Mouse (Mus musculus): ENCODE measurements at regions not wholly inside any gene's neighbourhood (a gene's known extent, or its start where the extent isn't known, plus 50 kb on each side); places are given as distances from the start of the nearest gene placed in this dataset.

DNA sequence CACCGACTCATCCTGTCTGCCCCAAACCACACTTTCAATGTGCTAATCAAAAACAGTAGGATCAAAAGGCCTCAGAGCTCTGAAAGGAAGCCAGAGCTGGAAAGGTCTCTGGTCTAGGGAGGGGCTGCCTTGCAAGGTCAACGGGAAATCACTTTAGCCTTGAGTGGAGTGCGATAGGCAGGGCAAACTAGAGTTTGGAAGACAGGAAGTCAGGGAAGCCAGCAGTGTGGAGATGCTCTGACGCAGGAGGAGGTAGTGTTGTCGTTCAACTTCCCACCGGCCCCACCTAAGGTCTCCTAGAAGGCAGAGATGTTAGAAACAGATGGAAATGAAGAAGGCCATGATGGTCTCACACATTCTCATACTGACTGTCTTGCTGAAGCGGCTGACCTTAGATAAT lies 52.0 kb upstream of the Trp53i11 start:
- DNase-seq (ENCODE audit: low read depth, low spot score) = no peak

DNA sequence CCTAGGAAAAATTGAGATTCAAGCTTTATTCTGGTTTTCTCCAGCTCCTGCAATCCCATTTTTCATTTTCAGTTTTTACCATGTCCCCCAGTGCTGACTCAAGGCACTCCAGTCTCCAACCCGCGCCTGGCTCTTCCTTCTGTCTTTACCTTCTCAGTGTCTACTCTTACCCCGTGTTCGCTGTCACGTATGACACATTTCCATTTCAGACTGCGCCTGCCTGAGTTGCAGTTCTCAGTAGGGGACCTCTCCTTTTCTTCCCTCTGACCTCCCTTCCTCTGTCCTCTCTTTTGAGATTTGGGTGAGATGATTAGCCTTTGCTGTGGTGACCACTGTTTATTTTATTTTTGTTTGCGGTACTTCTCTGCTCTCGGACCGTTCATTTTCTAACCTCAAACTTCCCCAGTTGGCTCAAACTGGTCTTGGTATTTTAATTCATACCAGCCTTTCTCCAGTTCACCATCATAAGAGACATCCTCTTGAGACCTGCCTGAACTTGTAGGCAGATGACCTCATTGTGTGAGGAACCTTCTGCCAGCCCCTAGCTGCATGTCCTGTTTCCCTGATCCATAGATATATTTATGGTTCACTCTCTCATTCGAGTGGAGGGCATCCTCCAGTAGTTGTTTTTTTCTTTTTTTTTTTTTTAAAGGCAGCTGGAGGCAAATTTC lies 53.9 kb upstream of the Trp53i11 start:
- DNase-seq (ENCODE audit: low read depth, low spot score) = no peak

DNA sequence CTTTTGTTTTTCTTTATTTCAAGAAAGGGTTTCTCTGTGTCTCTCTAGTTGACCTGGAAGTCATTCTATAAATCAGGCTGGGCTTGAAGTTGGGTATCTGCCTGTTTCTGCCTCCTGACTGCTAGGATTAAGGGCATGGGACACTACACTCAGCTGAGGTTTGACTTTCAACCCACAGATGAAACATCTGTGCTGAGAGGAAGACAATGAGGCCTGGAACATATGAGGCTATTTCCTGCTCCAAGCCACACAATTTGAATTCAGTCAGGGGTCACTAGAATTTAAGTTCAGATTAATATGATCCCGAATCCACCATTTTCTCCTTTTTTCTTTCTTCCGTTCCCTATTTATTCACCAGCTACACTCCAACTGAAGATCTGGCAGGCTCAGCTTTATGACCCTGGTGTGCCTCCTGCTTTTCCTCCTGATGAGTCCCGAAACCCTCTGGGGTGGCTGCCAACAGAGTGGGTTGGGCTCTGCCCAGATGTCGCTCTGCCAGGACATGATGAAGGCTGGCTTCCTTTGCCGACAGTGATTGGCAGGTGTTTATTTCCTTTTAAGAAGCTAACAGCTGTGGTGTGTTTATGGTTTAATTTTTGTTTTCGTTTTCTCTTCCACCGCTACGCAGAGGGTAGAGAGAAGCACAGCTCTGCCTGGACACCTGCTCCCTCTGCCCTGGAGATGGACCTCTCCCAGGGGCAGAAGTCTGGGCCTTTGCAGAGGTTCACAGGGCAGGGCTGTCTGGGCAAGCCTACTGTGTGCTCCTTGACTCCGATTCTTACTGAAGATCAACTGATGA lies 55.3 kb upstream of the Trp53i11 start:
- peak; percentile 41 for DNase-seq (ENCODE audit: low read depth, low spot score)

DNA sequence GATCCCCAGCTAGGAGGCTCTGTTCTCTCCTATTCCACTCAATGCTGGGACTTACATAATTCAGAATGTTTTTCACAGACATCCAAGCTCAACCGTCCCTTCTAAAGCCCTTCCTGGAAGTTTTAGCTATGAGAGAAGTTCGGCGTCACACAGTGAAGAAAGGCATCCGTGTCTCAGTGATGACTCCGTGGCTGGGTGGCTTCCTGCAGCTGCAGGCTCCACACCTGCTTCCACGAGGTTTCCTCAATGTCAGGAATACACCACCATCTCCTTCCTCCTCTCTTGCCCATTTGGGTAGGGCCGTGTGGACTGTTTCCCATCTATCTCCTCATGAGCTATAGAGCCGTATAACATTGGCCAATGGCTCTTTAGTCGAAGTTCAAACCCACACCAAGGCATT lies 56.1 kb upstream of the Trp53i11 start:
- DNase-seq (ENCODE audit: low read depth, low spot score) = no peak

DNA sequence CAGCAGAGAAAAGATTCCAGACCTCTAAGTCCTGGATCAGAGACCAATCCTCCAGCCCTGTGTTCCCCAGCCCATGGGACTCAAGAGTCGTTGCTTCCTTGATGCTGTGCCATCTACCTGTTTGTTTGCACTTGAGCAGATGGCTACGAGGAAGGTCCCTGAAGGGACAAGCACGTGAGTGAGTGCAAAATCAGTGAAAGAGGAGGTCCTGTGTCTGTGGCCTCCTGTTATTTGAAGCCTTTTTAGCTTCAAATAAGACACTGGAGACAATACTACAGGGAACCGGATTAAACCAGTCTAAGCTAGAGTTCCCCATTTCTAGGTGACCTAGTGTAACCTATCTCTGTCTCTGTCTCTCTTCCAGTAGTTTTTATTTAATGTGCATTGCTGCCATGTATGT lies 58.2 kb upstream of the Trp53i11 start:
- DNase-seq (ENCODE audit: low read depth, low spot score) = no peak

DNA sequence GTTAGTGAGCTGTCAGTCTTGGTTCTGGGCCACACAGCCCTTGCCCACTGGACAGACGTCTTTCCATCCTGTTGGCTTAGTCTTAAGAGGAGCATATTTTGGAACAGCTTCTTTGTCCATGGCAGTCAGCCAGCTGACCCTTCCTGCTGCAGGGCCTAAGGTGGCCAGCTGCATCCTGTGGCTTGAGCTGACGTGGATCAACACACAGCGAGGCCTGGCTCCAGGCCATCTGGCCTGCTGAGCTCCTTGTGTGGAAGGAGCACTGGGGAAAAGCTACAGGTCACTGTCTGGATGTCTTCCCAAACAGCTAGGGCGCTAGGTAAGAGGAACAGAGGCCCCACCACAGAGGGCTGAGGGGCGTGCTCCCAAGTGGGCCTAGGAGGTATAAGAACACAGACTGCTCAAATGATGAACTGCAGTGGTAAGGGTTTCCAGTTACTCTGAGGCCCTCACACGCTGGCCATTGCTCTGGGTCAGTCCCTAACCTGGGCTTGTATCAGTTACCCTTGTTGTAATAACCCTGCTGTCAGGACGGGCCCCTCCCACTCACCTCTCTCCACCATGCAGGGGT lies 60.7 kb upstream of the Trp53i11 start:
- peak; percentile 69 for DNase-seq (ENCODE audit: low read depth, low spot score)

DNA sequence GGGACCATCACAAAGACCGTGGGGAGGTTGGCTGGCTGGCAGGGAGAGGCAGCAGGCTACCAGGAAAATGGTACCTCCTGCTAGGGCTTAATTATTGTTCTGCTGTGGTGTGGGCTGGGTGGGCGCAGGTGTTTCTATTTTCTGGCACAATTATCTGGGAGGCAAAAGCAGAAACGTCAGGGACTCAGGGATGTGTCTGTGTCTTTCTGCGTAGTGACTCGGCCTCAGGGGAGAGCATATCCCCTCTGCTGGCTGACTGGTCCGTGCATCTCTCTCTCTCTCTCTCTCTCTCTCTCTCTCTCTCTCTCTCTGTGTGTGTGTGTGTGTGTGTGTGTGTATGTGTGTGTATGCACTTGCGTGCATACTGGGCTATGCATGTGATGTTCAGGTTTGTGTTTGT lies 61.2 kb upstream of the Trp53i11 start:
- no peak for DNase-seq (ENCODE audit: low read depth, low spot score)

DNA sequence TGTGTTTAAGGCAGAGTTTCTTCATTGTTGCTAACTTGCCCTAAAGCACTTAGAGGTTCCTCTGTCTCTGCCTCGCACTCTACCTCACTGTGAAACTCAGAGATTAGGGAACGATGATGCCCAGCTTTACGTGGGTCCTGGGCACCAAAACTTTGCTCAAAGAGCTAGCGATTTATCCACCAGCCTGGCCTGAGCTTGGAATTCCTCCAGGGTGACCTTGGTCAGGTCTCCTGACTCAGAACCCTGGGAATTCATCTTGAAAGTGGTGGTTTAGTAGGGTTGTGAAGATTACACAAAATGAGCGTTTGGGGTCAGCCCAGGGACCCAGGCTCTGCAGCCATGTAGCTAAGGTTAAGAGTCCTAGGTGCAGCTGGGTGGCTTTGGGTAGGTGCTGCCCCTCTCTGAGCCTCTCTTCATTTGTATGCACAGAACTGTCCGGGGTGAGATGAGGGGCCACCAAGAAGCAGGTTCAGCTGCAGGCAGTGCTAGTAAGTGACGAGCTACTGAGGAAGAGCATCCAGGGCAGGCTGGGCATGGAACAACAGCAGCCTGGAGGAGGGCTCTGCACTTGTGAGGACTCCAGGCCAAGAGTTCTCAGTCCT lies 62.4 kb upstream of the Trp53i11 start:
- no peak for DNase-seq (ENCODE audit: low read depth, low spot score)

DNA sequence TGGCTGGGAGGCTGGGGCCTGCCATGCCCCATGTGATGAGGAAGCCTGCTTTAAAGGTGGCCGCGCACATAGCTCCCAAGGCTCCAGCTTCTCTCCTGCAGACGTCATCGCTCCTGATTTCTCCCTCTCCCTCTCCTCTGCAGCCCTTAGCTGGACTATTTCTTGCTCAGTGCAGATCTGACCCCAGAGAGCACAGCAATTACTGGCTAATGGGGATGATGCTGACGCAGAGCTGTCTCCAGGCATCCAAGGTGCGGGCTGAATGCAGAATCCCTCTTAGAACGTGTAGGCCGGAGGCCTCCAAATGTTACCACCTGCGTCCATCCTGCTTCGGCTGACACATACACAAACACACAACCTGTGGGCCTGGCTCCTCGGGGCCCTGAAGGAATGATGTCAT lies 63.5 kb upstream of the Trp53i11 start:
- peak; percentile 30 for DNase-seq (ENCODE audit: low read depth, low spot score)

DNA sequence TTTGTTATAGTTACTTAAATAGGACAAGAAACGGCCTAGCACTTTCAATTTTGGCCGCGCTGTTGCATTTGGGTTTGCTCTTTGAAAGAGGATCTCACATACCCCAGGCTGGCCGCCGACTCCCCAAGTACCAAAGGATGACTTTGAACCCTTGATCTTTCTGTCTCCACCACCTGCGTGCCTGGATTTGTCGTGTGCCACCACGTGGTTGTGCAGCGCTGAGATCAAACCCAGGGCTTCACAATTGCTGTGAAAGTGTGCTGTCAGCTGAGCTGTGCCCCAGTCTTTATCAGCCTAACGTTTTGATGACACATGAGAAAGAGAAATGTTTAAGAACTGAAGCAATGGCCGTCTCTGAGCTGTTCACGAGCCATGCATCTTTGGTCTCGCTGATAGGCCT lies 67.0 kb upstream of the Trp53i11 start:
- DNase-seq (ENCODE audit: low read depth, low spot score) = no peak

DNA sequence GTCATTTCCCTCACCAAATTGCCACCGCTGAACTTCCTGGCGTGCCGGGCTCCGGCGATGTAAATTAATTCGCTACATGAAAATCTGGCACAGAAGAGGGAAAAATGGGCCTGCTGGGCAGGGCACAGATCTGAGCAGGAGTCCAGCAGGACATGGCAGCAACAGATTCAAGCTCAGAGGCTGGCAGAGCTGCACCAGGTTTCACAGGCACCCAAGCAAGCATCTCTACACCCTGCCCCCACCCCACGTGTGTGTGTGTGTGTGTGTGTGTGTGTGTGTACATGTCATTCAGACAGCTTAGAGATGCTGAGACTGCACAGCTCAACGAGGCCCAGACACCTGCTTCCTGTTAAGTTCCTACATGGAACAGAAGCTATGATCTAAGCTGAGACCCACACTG lies 68.3 kb upstream of the Trp53i11 start:
- DNase-seq (ENCODE audit: low read depth, low spot score) = peak; percentile 66

DNA sequence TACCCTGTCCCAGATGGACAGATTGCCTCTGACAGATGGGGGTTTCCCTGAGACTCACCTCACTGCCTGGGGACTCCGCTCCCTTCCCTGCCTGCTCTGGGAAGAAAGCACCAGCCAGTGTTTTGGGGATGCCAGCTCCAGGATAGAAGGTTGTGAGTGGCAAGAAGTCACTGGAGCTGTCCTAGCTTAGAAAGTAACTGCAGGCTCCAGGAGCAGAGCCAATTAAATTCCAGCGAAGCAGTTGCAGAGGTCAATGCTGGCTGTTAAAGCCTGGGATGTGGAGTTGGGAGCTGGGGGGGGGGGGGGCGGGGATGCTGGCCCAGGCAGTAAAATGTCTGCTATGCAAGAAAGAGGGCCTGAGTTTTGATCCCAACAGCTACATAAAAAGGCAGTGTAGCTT lies 69.3 kb upstream of the Prdm11 start:
- no peak for DNase-seq (ENCODE audit: low read depth, low spot score)

DNA sequence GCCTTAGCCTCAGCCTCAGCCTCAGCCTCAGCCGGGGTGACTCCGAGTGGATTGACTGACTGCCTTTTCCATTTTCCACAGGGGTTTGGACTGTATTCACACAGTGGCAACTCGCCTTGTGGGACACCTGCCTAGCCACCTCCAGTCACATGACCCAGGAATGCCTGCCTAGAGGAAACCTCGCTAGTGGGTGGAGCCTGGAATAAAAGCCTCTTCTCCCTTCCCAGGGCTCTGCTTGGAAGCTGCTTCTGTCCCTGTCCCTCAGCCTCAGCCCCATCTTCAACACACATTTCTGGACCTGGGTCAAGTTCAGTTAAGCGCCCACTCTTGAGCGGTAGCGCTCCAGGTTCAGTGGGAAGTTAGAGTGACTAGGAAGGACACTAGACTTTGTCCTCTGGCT lies 68.0 kb upstream of the Prdm11 start:
- DNase-seq (ENCODE audit: low read depth, low spot score) = no peak

DNA sequence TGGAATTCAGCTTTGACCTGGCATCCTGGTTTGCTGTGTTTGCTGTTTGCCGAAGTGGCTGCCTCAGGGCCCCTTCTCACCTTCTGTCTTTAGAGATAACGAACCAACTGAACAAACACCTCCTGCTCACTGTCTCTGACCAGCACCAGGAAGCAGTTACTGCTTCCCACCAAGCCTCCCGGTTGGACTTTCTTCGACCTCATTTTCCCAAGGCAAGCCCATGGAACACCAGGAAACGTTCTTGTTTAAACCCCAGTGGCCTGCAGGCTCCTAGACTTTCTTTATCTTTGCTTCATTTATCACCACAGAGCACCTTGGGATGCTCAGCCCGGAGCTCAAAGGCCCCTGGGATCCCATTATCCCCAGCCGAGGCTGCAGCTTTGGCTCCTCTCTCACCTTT lies 66.4 kb upstream of the Prdm11 start:
- DNase-seq (ENCODE audit: low read depth, low spot score) = no peak

DNA sequence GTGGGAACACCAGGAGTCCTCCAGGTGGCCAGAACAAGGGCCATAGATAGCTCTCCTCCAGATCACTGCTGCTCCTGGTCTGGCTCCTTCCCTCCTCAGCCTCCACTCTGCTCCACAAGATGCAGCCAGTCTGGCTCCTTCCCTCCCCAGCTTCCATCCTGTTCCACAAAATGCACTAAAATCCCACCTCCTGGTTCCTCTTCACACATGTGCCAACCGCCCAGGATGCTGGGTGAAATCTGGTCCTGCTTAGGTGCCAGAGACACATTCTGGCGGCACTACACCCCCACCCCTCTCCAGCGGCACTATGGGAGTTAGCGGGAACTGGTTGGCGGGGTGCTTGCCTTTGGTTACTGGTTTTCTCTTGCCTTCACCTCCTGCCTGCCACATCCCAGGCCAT lies 64.9 kb upstream of the Prdm11 start:
- DNase-seq (ENCODE audit: low read depth, low spot score) = peak; percentile 77

DNA sequence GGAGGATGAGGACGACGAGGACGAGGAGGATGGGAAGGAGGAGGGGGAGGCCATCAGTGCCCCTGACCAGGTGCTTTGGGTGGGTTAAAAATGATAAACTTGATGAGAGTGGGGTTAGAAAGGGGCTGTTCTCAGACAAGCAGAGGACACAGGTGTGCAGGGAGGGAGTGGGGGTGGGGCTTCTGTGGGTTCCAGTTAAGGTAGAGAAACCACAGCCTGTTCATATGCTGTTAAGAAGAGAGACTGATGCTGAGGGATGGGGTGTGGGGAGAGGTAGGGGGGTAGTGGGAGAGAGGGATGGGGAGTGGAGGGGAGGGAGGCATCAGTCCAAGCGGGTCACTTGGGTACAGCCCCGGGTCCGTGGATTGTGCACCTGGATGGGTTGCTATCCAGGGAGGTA lies 60.6 kb upstream of the Prdm11 start:
- no peak for DNase-seq (ENCODE audit: low read depth, low spot score)

DNA sequence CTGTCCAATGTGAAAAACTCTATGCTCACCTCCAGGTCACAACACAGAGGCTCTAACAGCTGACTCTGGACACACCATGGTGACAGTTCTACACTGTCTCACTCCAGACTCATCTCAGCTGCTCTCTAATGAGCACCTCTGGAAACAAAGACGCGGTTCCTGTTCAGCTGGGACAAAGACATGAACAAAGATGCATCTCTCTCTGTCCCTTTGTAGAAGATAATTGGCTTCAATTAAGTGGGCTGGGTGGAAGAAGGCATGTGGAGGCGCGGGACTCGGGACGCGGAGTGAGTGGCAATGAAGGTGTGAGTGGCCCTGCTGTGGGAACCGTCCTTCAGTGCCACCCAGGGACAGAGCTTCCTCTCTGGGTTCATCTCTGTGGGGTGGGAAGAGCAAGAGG lies 56.0 kb upstream of the Prdm11 start:
- DNase-seq (ENCODE audit: low read depth, low spot score) = no peak

DNA sequence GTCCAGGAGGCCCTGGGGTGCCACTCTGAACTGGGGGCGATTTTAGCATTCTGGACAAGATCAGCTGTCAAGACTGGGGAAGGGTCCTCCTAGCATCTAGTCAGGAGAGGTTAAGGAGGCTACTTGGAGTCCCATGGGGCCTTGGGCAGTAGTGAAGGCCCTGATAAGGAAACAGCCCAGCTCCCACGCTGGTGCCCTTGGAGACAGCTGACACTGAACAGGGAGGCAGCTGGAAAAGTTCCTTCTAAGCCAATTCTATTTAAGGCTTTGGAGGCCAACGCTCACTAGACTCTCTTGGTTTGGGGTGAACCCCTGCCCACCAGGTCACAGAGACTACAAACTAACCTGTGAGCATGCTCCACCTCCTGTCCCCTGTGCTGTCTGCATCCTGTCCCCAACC lies 53.8 kb upstream of the Prdm11 start:
- DNase-seq (ENCODE audit: low read depth, low spot score) = no peak

DNA sequence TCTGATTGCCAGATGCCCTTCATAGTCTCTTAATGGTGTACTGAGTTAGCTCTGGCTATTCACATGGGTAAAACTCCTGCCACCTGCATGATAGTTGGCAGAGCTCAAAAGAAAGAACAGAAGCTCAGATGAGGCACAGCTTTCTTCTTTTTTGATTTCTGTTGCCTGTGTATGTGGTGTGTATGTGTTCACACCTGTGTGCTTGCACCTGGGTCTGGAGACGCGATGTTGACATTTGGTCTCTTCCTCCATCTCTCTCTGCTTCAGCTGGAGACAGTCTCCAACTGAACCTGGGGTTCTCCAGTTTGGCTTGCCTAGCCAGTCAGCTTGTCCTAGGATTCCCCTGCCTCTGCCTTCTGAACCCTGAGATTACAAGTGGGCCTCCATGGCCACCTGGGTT lies 51.0 kb upstream of the Prdm11 start:
- no peak for DNase-seq (ENCODE audit: low read depth, low spot score)

DNA sequence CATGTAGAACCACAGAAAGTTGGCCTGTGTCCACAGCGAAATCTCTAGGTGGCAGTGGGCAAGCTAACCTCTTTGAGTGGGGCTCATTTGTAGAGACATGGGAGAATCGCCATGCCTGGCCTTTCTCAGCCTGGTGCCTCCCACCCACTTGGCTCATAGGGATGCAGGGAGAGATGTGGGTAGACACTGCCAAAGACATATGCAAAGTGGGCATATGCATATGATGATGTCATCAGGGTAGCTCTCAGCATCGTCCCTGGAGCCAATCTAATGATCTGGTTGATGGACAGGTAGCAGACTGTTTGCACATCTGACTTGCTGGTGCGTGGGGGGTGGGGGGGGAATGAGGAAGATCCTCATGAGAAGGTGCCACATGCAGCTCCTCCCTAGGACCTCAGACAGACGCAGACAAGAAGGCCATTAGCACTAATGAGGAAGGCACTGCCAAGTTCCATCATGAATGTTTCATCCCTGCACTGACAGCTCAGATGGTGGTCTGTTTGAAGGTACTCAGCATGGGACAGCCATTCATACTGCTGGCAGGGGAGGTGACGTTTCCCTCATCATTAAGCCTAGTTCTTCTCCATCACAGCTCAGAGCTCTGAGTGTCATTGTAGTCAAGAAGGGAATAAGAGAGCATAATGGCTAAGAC lies 50.2 kb upstream of the Prdm11 start:
- DNase-seq (ENCODE audit: low read depth, low spot score) = peak; percentile 57

Data from brain, adult 2 months (tissue).